Mouse (Mus musculus) hindbrain, postnatal 0 days (tissue): ENCODE measurements at regions not wholly inside any gene's neighbourhood (a gene's known extent, or its start where the extent isn't known, plus 50 kb on each side); places are given as distances from the start of the nearest gene placed in this dataset.

Experiments
- ATAC-seq: fragments of 200-750 bp; cut with Nextera tagmentation; 2 replicates; pipeline ENCODE4 v1.8.0; 2017; ENCODE audit warnings: mild to moderate bottlenecking, moderate TSS enrichment, moderate library complexity
- DNase-seq: peaks from one replicate; pipeline ENCODE4 v3.0.0-alpha.2; 2015; ENCODE audit warnings: low spot score
- H3K27ac ChIP-seq: fragments of 300-500 bp; sonication (generic); 2 replicates; pipeline ENCODE4 v1.5.1; 2014; ENCODE audit warnings: mild to moderate bottlenecking
- H3K27me3 ChIP-seq: fragments of 300-500 bp; sonication (generic); 2 replicates; pipeline ENCODE4 v1.6.1; 2014; ENCODE audit warnings: low read length, mixed read lengths; ENCODE audit not compliant: insufficient read depth
- H3K36me3 ChIP-seq: fragments of 300-500 bp; sonication (generic); 2 replicates; pipeline ENCODE4 v1.6.1; 2014; ENCODE audit warnings: low read length, mixed read lengths; ENCODE audit not compliant: insufficient read depth
- H3K4me1 ChIP-seq: fragments of 300-500 bp; sonication (generic); 2 replicates; pipeline ENCODE4 v1.6.1; 2014; ENCODE audit warnings: antibody characterized with exemption, low read length, mixed read lengths; ENCODE audit not compliant: insufficient read depth
- H3K4me2 ChIP-seq: fragments of 300-500 bp; sonication (generic); 2 replicates; pipeline ENCODE4 v1.6.1; 2014; ENCODE audit warnings: low read depth, mild to moderate bottlenecking, low read length, moderate library complexity, mixed read lengths
- H3K4me3 ChIP-seq: fragments of 300-500 bp; sonication (generic); 2 replicates; pipeline ENCODE4 v1.5.1; 2014; ENCODE audit warnings: low read length
- H3K9ac ChIP-seq: fragments of 300-500 bp; sonication (generic); replicated peaks from 2 replicates; pipeline ENCODE4 v1.6.1; 2014; ENCODE audit warnings: mild to moderate bottlenecking, low read length, moderate library complexity, mixed read lengths
- H3K9me3 ChIP-seq: fragments of 300-500 bp; sonication (generic); 2 replicates; pipeline ENCODE4 v1.6.1; 2016; ENCODE audit warnings: low read length, mixed read lengths
- CTCF ChIP-seq: IDR thresholded peaks from 2 replicates; pipeline ENCODE4 v1.5.1; 2016; ENCODE audit warnings: antibody characterized with exemption, control low read depth, low read depth
- WGBS: fragments of 180-500 bp; shearing (Covaris S2); extraction: QIAGEN DNeasy Blood & Tissue Kit; methylation state at CpG from one replicate; pipeline ENCODE4 v1.1.7; 2014; 5-methylcytosine and 5-hydroxymethylcytosine counted together

GRCm38 (mm10) chr4:81514547-81514946, 71.9 kb upstream of the Mpdz start:
- no peak overlapping the region for H3K4me3 ChIP-seq
- no peak overlapping the region for H3K9ac ChIP-seq
- H3K9me3 ChIP-seq, result no peaks in the 10 kb centered on the region
- 91% methylated on average over 4 of the region's 4 CpGs for WGBS
- no peaks in the 10 kb centered on the region for H3K36me3 ChIP-seq
- H3K27me3 ChIP-seq, result no peaks in the 10 kb centered on the region
- ATAC-seq (no peak), DNase-seq (no peak)
- H3K4me1 ChIP-seq, result no peaks in the 10 kb centered on the region
- no peak overlapping the region for H3K27ac ChIP-seq
- TF ChIP-seq CTCF, result no peak
- H3K4me2 ChIP-seq, result no peak overlapping the region

GRCm38 (mm10) chr4:81512396-81512795, 69.8 kb upstream of the Mpdz start:
- H3K36me3 ChIP-seq, result no peaks in the 10 kb centered on the region
- H3K9me3 ChIP-seq, result no peaks in the 10 kb centered on the region
- no peak overlapping the region for H3K4me3 ChIP-seq
- no peak for DNase-seq
- H3K27ac ChIP-seq, result no peak overlapping the region
- no peak overlapping the region for H3K9ac ChIP-seq
- no peak for ATAC-seq
- H3K4me1 ChIP-seq, result no peaks in the 10 kb centered on the region
- WGBS, result 46% methylated on average over 3 of the region's 3 CpGs
- H3K4me2 ChIP-seq, result no peak overlapping the region
- no peaks in the 10 kb centered on the region for H3K27me3 ChIP-seq
- TF ChIP-seq CTCF, result no peak

DNA sequence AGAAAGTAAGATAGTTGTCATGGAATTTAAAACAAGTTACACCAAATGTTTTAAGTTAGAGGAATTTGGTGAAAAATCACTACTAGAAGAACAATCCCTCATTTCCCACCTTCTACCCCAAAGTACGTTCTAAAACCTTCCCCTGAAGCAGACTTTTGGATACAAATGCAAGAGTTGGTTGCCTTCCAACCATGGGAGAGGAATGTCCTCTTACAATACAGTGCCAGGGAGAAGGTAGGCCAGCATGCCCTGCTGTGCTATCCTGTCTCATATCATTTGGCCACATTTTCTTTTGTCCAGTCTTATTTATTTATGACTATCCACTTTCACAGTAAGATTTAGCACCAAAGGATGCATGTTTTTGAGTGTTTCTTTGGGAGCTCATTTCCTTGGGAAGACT, 66.2 kb upstream of the Mpdz start:
- no peaks in the 10 kb centered on the region for H3K36me3 ChIP-seq
- no peaks in the 10 kb centered on the region for H3K4me1 ChIP-seq
- DNase-seq (no peak), ATAC-seq (no peak)
- no peaks in the 10 kb centered on the region for H3K27me3 ChIP-seq
- WGBS, result 70% methylated on average over 1 of the region's 1 CpGs
- no peak for TF ChIP-seq CTCF
- H3K4me3 ChIP-seq, result no peak overlapping the region
- no peak overlapping the region for H3K4me2 ChIP-seq
- H3K9ac ChIP-seq, result no peak overlapping the region
- no peak overlapping the region for H3K27ac ChIP-seq
- H3K9me3 ChIP-seq, result no peaks in the 10 kb centered on the region

GRCm38 (mm10) chr4:81506841-81507240, 64.2 kb upstream of the Mpdz start:
- no peak for DNase-seq

GRCm38 (mm10) chr4:81506306-81506705, 63.7 kb upstream of the Mpdz start:
- H3K36me3 ChIP-seq, result no peaks in the 10 kb centered on the region
- no peak overlapping the region for H3K27ac ChIP-seq
- DNase-seq, result no peak
- no peak for TF ChIP-seq CTCF
- H3K9me3 ChIP-seq, result no peaks in the 10 kb centered on the region
- no peak overlapping the region for H3K4me2 ChIP-seq
- no peaks in the 10 kb centered on the region for H3K27me3 ChIP-seq
- no peaks in the 10 kb centered on the region for H3K4me1 ChIP-seq
- H3K9ac ChIP-seq, result no peak overlapping the region
- WGBS, result 97% methylated on average over 6 of the region's 6 CpGs
- H3K4me3 ChIP-seq, result no peak overlapping the region
- ATAC-seq, result no peak

More at GRCm38 (mm10) chr4:81506841-81507240, 64.2 kb upstream of the Mpdz start:
- Histone ChIP-seq H3K36me3 (no peaks in the 10 kb centered on the region), H3K4me3 (no peak overlapping the region), H3K27ac (no peak overlapping the region), H3K9ac (no peak overlapping the region), H3K9me3 (no peaks in the 10 kb centered on the region), H3K4me1 (no peaks in the 10 kb centered on the region), H3K4me2 (no peak overlapping the region), H3K27me3 (no peaks in the 10 kb centered on the region)
- no peak for TF ChIP-seq CTCF
- WGBS, result 90% methylated on average over 5 of the region's 5 CpGs
- ATAC-seq, result no peak

DNA sequence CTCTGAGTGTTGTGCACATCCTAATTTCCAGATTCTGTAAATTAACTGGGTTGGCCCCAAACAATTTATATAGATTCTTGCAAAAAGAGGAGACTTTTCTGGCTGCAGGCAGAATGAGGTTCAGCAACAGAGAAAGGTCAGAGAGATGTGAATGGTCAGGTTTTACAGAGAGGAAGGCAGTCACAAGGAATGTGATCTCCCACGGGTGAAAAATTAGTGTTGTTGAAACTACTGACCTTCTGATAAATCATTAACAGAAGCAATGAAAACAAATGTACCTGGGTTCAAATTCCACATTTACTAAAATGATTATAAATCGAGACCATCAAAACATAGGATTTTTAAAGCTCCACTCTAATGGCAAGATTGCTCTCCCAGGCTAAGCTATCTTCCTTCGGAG, 62.5 kb upstream of the Mpdz start:
- Histone ChIP-seq H3K4me1 (no peaks in the 10 kb centered on the region), H3K4me2 (no peak overlapping the region), H3K27me3 (no peaks in the 10 kb centered on the region), H3K9me3 (no peaks in the 10 kb centered on the region), H3K9ac (no peak overlapping the region), H3K27ac (no peak overlapping the region), H3K4me3 (no peak overlapping the region), H3K36me3 (no peaks in the 10 kb centered on the region)
- TF ChIP-seq CTCF, result no peak
- 72% methylated on average over 3 of the region's 3 CpGs for WGBS
- DNase-seq (no peak), ATAC-seq (no peak)

DNA sequence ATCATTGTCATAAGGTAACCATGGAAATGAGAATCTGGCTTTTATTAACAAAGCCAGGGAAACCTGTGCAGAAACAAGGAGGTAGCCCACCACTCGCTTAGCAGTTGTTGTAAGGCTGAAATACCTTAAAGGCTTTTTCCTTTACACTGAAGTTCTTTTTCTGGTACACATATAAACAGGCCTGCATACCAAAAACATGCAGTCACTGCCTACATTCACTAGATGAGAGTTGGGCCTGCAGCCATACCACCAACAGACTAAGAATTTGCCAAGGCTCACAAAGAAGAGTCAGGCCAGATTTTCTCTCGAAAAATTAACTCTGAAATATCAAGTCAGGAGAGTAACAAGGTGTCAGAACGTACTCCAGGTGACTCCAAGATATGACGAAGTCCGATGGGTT, 61.3 kb upstream of the Mpdz start:
- DNase-seq (no peak), ATAC-seq (no peak)
- Histone ChIP-seq H3K4me1 (no peaks in the 10 kb centered on the region), H3K4me3 (no peak overlapping the region), H3K27ac (no peak overlapping the region), H3K36me3 (no peaks in the 10 kb centered on the region), H3K9ac (no peak overlapping the region), H3K27me3 (no peaks in the 10 kb centered on the region), H3K4me2 (no peak overlapping the region), H3K9me3 (no peaks in the 10 kb centered on the region)
- 73% methylated on average over 5 of the region's 5 CpGs for WGBS
- no peak for TF ChIP-seq CTCF
